Mouse (Mus musculus) kidney, postnatal 14 days (tissue): Measurements from ENCODE around the gene Ubiad1.

ENCODE experiments used
- DNase-seq: peaks from one replicate; pipeline ENCODE4 v3.0.0; 2022; ENCODE audit warnings: mixed read lengths

The Ubiad1 gene

DNA sequence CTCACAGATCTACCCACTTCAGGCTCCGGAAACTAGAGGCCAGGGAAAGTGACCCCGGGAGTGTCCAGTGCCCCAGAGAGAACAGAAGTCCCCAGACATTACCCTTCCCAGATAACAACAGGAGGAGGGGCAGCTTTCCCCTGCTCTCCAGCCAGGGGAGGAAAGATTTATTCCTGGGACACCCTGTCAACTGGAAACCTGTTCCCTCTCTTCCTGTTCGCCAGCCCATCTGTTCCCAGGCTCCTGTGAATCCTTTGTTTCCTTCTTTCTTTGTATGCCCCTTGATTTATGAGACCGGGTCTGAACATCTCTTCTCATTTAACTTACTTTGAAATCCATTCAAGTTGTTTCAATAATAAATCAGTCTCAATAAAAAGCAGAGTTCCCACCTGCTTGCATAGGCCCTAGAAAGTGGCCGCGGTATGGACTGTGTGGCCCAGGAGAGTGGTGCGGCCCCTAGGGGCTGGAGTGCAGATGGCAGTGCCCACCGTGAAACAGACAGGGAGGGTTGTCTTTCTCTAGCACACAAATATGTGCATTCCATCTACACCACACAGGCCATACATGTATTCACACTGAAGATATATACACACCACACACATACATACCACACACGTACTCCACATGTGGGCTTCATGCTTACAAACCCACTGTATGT lies 45.0 kb downstream of the Ubiad1 start:
- no peak for DNase-seq

DNA sequence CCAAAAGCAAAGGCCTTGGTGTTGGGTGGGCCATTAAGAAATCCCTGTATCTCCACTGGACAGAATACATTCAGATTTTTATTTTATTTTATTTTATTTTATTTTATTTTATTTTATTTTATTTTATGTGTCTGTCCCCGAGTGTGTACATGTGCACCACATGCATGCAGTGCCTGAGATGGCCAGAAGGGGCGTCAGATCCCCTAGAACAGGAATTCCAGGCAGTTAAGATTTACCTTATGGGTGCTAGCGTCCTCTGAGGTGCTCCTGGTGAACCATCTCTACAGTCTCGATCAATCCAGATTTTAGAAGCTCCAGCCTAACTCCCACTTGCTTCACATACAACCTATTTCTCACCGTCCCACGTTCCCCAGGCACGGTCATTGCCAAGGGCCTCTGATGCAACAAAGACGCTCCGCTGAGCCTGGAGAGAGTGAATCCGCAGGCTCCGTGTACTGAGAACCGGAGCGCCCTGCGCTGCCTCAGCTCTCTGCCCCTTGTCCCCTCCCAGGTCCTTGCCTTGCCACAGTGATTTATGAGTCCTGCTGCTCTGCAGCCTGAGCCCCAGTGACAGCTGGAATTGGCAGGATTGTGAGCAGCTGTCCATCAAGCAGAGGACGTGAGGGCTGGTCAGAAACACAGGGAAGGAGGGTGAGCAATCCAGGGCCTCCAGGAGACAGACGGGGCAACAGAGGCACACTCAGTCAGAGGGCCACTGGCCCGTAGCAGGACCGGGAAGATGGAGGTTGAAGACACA lies 46.9 kb downstream of the Ubiad1 start:
- no peak for DNase-seq

DNA sequence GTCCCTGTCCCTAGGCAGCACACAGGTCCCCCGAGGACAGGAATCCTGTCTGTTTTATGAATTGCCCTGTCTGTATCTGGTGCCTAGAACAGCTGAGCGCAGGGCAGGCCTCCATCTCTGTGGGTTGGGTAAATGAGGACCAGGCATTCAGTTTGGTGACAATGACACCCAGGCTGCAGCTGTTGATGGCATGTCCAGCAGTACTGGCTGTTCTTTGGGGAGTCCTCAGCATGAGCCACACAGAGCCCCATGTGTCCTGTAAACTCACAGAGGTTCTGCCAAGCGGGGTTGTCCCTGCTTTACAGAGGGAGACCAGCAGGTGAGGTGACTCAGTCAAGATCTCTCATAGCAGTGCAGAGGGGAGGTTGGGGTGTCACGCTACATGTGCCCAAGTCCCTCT lies 47.5 kb downstream of the Ubiad1 start:
- no peak for DNase-seq

DNA sequence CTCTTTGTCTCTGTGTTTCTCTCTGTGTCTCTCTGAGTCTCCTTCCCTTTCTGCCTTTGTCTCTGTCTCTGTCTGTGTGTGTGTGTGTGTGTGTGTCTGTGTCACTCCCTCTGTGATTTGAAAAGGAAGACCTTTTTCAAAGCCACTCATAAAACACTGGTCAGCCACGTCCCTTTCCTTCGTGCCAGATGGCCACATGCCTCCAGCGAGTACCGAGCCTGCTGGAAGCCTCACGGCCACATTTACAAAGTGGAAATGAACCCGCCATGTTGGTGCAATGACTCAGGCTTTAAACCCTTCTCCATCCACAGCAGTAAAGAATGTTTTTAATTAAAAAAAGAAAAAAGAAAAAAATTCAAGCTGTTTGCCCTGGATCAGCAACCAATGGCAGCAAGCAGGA lies 48.7 kb downstream of the Ubiad1 start:
- DNase-seq = no peak

DNA sequence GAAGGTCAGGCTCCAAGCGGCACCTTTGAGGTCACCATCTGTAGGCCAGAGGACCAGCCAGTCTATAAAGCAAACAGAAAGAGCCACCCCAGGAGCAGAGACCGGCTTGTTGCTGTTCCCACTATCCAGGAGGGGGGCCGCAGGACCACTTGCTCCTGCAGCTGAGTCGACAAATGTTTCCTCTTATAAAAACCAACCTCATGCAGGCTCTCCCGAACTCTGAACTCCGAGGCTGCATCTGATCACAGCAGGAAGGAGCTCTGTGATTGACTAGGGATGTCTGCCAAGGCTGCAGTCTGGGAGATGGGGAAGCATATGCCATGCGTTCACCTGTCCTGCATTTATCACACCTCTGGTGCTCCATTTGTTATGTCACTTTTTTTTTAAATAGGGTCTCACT lies 49.4 kb downstream of the Ubiad1 start:
- DNase-seq = no peak

DNA sequence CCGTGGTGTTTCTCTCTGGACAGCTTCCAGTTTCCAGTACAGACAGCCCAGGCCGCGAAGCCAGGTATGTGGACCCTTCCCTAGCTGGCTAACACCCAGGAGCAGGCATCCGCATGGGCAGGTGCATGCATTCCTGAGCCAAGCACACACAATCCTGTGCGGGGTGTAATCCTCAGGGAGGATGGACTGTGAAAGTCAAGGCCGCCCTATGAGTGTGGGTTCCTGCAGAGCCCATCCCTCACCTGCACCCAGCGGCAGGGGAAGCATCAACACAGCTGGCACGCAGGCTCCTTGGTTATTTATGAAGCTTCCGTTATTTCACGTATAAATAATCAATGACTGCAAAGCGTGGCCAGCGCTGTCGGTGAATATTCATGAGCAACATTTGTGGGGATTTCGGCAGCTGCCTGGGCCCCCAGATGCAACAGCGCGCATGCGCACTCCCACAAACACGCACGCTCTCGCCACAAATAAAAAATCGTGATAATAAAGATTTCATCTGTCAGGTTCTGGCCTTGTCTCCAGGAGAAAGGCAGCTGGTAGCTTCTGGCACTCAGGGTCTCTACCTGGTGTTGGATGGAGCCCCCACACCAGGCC lies 52.8 kb downstream of the Ubiad1 start:
- DNase-seq = no peak

DNA sequence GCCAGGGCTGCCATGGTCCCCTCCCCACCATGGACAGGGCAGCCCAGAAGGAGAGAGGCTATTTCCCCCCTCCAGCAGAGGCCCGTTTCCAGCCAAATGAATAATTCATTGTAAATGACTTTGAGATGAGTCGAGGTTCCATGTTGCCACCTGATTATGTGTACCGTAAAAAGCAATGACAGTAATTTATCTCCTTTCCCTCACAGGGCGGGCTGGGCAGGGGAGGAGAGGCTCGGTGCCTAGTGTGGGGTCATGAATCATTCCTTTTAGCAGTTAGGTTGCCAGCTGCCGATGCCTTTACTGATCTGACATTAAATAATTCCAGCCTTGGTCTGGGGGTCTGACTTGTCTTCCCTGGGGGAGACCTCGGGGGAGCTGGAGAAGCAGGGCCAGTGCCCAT lies 54.9 kb downstream of the Ubiad1 start:
- DNase-seq = no peak

DNA sequence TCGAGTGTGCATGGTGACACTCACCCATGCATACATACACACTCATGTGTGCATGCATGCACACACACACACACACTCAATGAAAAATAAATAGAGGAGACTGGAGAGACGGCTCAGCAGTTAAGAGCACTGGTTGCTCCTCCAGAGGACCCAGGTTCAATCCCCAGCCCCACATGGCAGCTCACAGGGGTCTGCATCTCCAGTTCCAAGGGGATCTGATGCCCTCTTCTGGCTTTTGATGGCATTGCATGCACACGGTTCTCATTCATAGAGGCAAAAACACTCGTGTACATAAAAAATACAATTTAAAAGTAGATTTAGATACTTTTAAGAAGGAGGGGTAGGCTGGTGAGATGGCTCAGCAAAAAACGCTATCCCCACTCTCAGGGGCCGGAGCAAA lies 55.5 kb downstream of the Ubiad1 start:
- no peak for DNase-seq

DNA sequence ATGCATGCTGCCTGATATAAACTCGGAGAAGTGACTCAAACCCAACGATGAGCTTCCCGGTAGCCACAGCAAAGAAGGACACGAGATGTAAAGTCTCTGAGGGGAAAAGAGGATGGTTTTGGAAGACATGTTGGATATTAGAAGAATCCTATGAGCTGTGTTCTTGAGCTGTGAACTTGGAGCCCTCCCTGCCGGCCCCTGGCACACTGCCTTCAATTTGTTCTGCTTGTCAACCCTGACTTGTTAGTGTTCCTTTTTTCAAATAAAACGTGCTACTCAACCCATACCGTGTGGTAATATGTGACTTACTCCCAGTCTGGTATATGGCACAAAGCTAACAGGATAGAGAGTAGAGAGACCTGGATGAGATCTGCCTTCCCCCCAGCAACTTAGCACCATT lies 59.3 kb downstream of the Ubiad1 start:
- DNase-seq = no peak
